Mouse (Mus musculus) left cerebral cortex, postnatal 4 days (tissue): ENCODE results near the gene Cpa4. TPM values are rescaled to one million over a fixed set of nuclear protein-coding genes. Genes with fewer than 3 reads are reported as not detected.

ENCODE experiments used
- DNase-seq: peaks from one replicate; pipeline ENCODE4 v3.0.0-alpha.2; 2022
- intact Hi-C: fragments of 180-260 bp; cut with DNase I; formaldehyde crosslinking; loops from one replicate; pipeline ENCODE4 v1.15.1; 2025
- total RNA-seq, 2 experiments: library from RNA; stranded (reverse); gene quantifications; 2 replicates each; pipeline ENCODE4 v1.2.3; 2021

Gene Cpa4
- total RNA-seq, 2 experiments from 2014 or later: 0.24 TPM; not detected in 1

DNA sequence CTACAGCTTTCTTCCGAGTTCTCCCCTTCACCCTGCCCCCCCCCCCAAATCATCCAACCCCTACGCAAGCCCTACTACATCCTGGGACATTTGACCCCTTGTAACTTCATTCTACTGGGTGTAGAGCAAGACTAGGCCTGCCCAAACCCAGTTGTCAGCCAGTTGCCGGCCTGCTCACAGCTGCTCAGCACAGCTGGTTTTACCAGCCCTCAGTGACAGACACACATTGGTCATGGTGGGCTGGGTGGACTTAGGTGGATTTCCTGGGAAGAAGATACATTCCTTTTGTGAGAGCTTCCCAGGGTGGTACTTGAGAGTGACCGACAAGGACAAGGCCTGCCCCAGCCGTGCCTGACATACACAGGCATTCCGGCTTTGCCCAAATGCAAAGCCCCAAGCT is 52.8 kb downstream of the Cpa4 start:
- intact Hi-C loops: no loop called here
- no peak for DNase-seq

DNA sequence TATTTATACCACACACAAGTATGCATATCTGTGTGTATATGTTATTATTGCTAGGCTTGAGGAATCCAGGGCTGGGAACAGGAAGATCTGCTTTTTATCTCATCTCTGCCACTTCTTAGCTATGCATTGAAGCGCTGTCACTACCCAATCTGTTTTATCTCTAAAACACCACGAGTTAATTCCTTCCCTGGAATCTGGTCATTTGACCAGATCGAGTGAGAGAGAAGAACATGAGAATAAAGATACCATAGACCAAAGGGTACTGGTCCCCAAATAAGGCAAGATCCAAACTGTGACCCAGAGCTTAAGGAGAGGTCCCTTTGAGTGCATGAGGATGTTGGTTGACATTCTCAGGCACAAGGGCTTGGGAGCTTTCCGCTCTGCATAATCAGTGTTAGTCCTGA is 53.8 kb downstream of the Cpa4 start:
- intact Hi-C loops: no loop called here
- DNase-seq: no peak

DNA sequence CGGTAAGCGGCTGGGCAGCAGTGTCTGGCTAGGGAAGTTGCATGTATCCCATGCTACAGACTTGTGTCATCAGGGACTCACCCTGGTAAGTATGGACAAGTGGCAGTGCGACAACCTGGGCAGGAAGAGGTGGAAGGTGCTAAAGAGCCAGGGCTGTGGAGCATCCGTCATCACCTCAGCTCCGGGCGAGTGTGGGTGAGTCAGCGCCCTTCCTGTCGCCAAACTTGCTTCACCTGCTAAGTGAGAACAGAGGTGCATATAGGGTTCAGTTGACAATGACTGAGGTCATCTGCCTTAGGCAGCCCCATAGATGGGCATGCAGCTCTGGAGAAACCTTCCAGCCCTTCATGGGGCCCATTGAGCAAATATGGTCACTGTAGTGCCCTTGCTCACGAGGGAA is 56.6 kb downstream of the Cpa4 start:
- intact Hi-C loops: no loop called here
- no peak for DNase-seq

DNA sequence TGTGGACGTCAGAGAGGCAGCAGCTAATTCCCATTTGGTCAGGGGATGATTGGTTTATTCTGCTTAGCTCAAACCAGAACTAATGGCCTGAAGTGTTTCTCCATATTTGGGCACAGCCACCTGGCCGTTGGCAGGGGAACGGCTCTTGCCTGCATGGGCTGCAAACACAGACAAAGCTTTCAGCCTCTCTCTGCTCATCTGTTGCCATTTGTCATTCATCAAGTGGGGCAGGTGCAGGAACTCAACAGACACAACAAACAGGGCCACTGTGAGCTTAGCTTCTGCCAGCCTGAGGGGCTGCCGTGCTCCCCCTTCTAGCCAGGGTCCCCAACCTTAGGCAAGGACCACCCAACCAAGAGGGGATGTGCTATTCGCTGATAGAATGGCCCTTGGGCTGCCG is 60.0 kb downstream of the Cpa4 start:
- intact Hi-C loops: no loop called here
- peak; percentile 62 for DNase-seq

DNA sequence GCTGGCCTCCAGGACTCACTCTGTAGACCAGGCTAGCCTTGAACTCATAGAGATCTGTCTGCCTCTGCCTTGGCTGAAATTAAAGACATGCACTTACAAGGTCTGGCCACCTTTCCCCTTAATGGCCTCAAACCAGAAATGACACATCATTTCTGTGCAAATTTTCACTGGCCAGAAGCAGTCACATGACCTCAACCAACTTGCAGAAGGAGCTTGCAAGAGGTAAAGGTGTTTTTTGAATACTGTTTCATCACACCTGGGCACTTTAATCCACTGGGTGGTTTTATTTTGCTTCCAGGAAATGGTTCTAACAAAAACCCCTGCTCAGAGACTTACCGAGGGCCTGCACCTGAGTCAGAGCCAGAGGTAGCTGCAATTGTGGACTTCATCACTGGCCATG is 61.8 kb downstream of the Cpa4 start:
- DNase-seq: no peak
- intact Hi-C loops: no loop called here

DNA sequence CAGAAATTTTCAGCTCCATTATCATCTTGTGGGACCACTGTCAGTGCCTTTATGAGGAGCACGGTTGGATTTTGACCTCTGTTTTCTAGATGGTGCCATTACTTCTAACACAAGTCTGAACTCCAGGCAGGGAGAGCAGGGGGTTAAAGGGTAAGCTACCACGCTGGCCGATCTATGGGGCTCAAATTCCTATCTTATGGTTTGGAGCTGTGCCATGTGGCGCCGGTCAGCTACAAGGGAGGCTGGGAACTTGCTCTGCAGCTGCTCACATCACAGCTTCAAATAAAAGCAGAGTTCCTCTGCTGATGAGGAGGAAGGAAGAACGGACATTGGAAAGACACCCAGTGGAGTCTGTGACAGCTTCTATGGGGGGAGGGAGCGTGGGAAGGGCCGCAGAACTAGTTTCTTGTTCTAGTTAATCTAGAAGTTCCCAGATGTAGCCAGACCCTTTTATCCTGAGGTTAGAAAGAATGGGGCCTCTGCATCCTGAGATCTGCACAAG is 67.2 kb downstream of the Cpa4 start:
- intact Hi-C loops: no loop called here
- no peak for DNase-seq

DNA sequence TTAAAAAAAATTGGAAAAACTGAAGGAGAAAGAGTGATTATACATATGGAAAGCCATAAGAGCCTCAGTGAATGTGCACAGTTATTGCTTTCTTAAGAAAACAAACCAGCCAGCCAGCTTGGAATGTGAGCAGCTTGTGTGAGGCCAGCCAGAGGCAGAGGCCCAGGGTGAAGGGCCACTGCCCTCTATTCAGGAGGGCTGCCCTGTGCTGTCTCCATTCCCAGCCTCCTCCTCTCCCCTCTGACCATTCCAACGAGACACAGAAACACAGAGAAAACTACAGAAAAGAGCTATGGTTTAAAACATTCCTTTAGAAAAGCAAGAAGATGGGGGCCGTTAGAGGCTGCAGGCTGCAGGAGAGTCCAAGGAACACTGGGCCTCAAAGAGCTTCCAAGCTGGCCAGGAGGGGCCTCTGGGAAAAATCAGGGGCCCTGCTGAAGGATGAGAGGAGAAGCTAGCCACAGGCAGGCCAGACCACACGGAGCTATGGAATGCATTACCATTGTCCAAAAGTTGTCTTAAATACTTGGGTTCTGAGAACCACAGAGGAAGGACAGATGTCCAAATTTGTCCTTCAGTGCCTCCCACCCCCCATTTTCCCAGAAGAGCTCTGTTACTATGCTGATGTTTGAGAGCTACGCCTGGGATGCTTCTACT is 68.1 kb downstream of the Cpa4 start:
- intact Hi-C loops: no loop called here
- no peak for DNase-seq

DNA sequence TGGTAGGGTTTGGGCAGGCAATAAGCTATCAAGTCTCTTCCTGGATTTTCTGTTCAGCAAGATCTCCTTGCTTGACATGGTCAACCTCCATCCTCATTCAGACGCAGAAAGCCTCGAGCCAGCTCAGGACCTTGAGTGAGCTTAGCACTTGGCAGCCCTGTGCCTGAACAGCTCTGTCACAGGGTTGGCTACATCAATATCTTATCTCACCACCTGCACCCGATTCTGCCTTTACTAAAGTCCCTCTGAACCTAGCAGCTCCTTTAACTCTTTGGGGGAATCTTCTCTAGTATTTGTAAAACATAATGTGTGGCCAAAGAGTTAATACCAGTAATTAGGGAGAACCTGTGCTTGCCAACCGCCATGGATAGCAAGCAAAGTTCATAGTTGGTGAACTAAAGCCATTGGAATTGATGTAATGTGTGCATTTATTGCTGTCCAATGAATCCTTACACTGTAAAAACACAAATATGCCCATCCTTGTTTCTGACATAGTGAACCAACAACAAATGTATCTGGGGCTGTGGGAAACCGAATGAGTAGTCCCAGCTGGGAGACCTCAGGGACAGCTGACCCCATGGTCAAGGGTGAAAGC is 70.6 kb downstream of the Cpa4 start, which contains the start of gene Cpa1:
Cpa1 (plus strand) TSS at position 545 of the 595 bp plus-strand sequence.
- DNase-seq: no peak
- intact Hi-C loops: no loop called here

Other genes starting within 250 kb of the Cpa4 start
- gene Zc3hc1, start 177.3 kb upstream of the Cpa4 start, total RNA-seq: 10 to 100 TPM; 38.1 to 39.7 TPM
- 100 to 1,000 TPM; 154 to 156 TPM for gene Klhdc10, start 166.5 kb upstream of the Cpa4 start, total RNA-seq
- gene Tmem209, start 58.6 kb upstream of the Cpa4 start, total RNA-seq: 10 to 100 TPM; 17.7 to 19.7 TPM
- gene Ssmem1, start 58.5 kb upstream of the Cpa4 start, total RNA-seq: 1 to 10 TPM in 1 of 2 experiments, under 1 TPM in 1; 0.56 to 1.2 TPM
- gene Cpa2, start 26.8 kb upstream of the Cpa4 start, total RNA-seq: 1 to 10 TPM; 4.2 to 4.7 TPM
- not detected for gene Cpa5, start 42.6 kb downstream of the Cpa4 start, total RNA-seq
- not detected for gene Cpa1, start 70.8 kb downstream of the Cpa4 start, total RNA-seq
- gene Cep41, start 125.4 kb downstream of the Cpa4 start, total RNA-seq: 10 to 100 TPM in 1 of 2 experiments, 1 to 10 TPM in 1; 7.4 to 10.9 TPM
- 100 to 1,000 TPM; 104 to 155 TPM for gene Mest, start 155.2 kb downstream of the Cpa4 start, total RNA-seq